9 mouse cellular contexts compared by ENCODE assay signal in genomic region chr3:83767121-83767520, GRCm38 (mm10). TPM values are rescaled to one million over a fixed set of nuclear protein-coding genes. Genes with fewer than 3 reads are reported as not detected.
DNase-seq lines count a peak whose midpoint lies in the region; ATAC-seq and TF ChIP-seq lines count a peak whose summit lies in the region.
"Had no signal": no experiment of that assay in that cellular context is flagged by ENCODE, and none has a peak within 500 bp of the region (broad histone marks: within the 10 kb centered on the region; RNA-seq: fewer than 3 reads in every experiment).

No protein-coding gene starts in this region.

- no peaks in the 10 kb centered on the region for H3K36me3 ChIP-seq in heart, embryonic 11.5 days (ENCODE audit: control insufficient read depth, insufficient read depth, low read length)
- H3K36me3 ChIP-seq in E14TG2a.4 (ENCODE audit: insufficient read depth, low read length) = peaks cover 35% of the 10 kb centered on the region
- H3K36me3 ChIP-seq in forebrain, embryonic 16.5 days (ENCODE audit: control insufficient read depth, insufficient read depth) = no peaks in the 10 kb centered on the region
- peaks cover 16% of the 10 kb centered on the region; the same call in 1 of the 2 replicates for H3K36me3 ChIP-seq in limb, embryonic 15.5 days

- peaks cover 7% of the 10 kb centered on the region; the same call in 1 of the 2 replicates for H3K4me1 ChIP-seq in heart, embryonic 11.5 days (ENCODE audit: control insufficient read depth, insufficient read depth, low read length)
- peaks cover 58% of the 10 kb centered on the region for H3K4me1 ChIP-seq in E14TG2a.4 (replicated peaks; ENCODE audit: low read depth, low read length)
- peaks cover 40% of the 10 kb centered on the region for H3K4me1 ChIP-seq in forebrain, embryonic 16.5 days (replicated peaks; ENCODE audit: control insufficient read depth, insufficient read depth, low read length)
- H3K4me1 ChIP-seq in limb, embryonic 15.5 days = peaks cover 48% of the 10 kb centered on the region

- DNase-seq in heart, postnatal 14 days = no peak
- no peak for DNase-seq in adrenal gland, postnatal 10 days
- DNase-seq in left cerebral cortex, postnatal 25 days (ENCODE audit: low spot score in 2 of 2) = no peak

- intact Hi-C loops in heart, postnatal 14 days (cut with DNase I) = loop anchor here (5.0 to 10.0 kb wide), 2 partner anchors 270 to 352 kb away; no protein-coding TSS in a partner anchor
- intact Hi-C loops in left cerebral cortex, postnatal 25 days (cut with DNase I) = no loop called here

- H3K4me2 ChIP-seq in heart, embryonic 11.5 days = peak overlapping the region; percentile 96
- peak overlapping the region; percentile 97 for H3K4me2 ChIP-seq in forebrain, embryonic 16.5 days (ENCODE audit: low read length)
- H3K4me2 ChIP-seq in limb, embryonic 15.5 days = peak overlapping the region; percentile 94

- H3K9ac ChIP-seq in heart, embryonic 11.5 days (ENCODE audit: low read depth, low read length) = no peak overlapping the region
- H3K9ac ChIP-seq in forebrain, embryonic 16.5 days (replicated peaks; ENCODE audit: low read depth, low read length) = no peak overlapping the region; the same call in 1 of the 2 replicates
- peak overlapping the region; percentile 56 for H3K9ac ChIP-seq in limb, embryonic 15.5 days

- ATAC-seq in heart, embryonic 11.5 days (replicated peaks; ENCODE audit: insufficient number of reproducible peaks, low FRiP score, low TSS enrichment) = no peak
- ATAC-seq in forebrain, embryonic 16.5 days = no peak
- no peak for ATAC-seq in limb, embryonic 15.5 days (ENCODE audit: insufficient number of reproducible peaks, low FRiP score, low TSS enrichment, low read depth)
- ATAC-seq in cerebellum, adult (ENCODE audit: insufficient number of reproducible peaks, low FRiP score, low TSS enrichment) = no peak

- H3K27me3 ChIP-seq in heart, embryonic 11.5 days (ENCODE audit: control insufficient read depth, insufficient read depth, low read length) = peaks cover 48% of the 10 kb centered on the region
- H3K27me3 ChIP-seq in E14TG2a.4 (ENCODE audit: insufficient read depth, low read length) = peaks cover 60% of the 10 kb centered on the region
- H3K27me3 ChIP-seq in forebrain, embryonic 16.5 days (replicated peaks; ENCODE audit: control insufficient read depth, insufficient read depth, low read length) = 0 out of 2 replicates have a peak, but pooled peaks cover 8% of the 10 kb centered on the region
- peaks cover 17% of the 10 kb centered on the region for H3K27me3 ChIP-seq in limb, embryonic 15.5 days

- no peaks in the 10 kb centered on the region for H3K9me3 ChIP-seq in heart, embryonic 11.5 days (replicated peaks; ENCODE audit: control insufficient read depth, low read length)
- no peaks in the 10 kb centered on the region for H3K9me3 ChIP-seq in E14TG2a.4 (ENCODE audit: low read length)
- H3K9me3 ChIP-seq in forebrain, embryonic 16.5 days (ENCODE audit: control insufficient read depth, low read length) = no peaks in the 10 kb centered on the region
- no peaks in the 10 kb centered on the region for H3K9me3 ChIP-seq in limb, embryonic 15.5 days

- H3K4me3 ChIP-seq in heart, embryonic 11.5 days (ENCODE audit: low read depth, low read length) = peak overlapping the region; percentile 59
- peak overlapping the region; percentile 83 for H3K4me3 ChIP-seq in E14TG2a.4 (replicated peaks; ENCODE audit: low read length)
- H3K4me3 ChIP-seq in forebrain, embryonic 16.5 days (replicated peaks; ENCODE audit: low read length) = peak overlapping the region; percentile 68
- peak overlapping the region; percentile 57 for H3K4me3 ChIP-seq in limb, embryonic 15.5 days

- H3K27ac ChIP-seq in heart, embryonic 11.5 days (ENCODE audit: low read depth, low read length) = no peak overlapping the region
- no peak overlapping the region for H3K27ac ChIP-seq in forebrain, embryonic 16.5 days (ENCODE audit: low read length)
- peak overlapping the region; percentile 82 for H3K27ac ChIP-seq in limb, embryonic 15.5 days

- no peak for TF ChIP-seq CTCF in E14TG2a.4 (conservative IDR thresholded peaks at IDR 0.05; ENCODE audit: low read length)

- WGBS in heart, embryonic 11.5 days (ENCODE audit: insufficient replicate concordance) = 6% methylated on average over 10 of the region's 10 CpGs
- WGBS in forebrain, embryonic 16.5 days = 3% methylated on average over 10 of the region's 10 CpGs
- WGBS in limb, embryonic 15.5 days = 7% methylated on average over 10 of the region's 10 CpGs

RNA-seq across cellular contexts. Expression of gene Sfrp2, which starts 1.0 kb away (rescaled TPM):
- polyA plus RNA-seq in heart, embryonic 11.5 days (2014; fragmentation: Nextera tagmentation; extraction: Ambion mirVana) = 32.6 and 34.2 TPM in 2 replicates
- 10 to 100 TPM in 1 of 2 experiments, 1 to 10 TPM in 1; 9.1 to 13.2 TPM for total RNA-seq in heart, postnatal 14 days (2021)
- polyA plus RNA-seq in forebrain, embryonic 16.5 days (2015; fragmentation: Nextera tagmentation; extraction: Ambion mirVana) = 33.4 and 44.9 TPM in 2 replicates
- polyA plus RNA-seq in limb, embryonic 15.5 days (2015; fragmentation: Nextera tagmentation; extraction: Ambion mirVana) = 247 and 354 TPM in 2 replicates
- total RNA-seq in adrenal gland, postnatal 10 days (2021) = 10 to 100 TPM; 11.2 to 19.2 TPM
- total RNA-seq in left cerebral cortex, postnatal 25 days (2021) = 1 to 10 TPM; 2.4 to 2.5 TPM
- total RNA-seq: common myeloid progenitor, adult 5-6 weeks had no signal
